Mouse (Mus musculus) left cerebral cortex, postnatal 10 days (tissue): ENCODE results near the gene Ticam1. TPM values are rescaled to one million over a fixed set of nuclear protein-coding genes. Genes with fewer than 3 reads are reported as not detected.

Experiments
- DNase-seq, 2 experiments: peaks; one replicate each; pipeline ENCODE4 v3.0.0; 2021 to 2022; ENCODE audit warnings: low spot score in 2 of 2, mixed read lengths in 1 of 2; ENCODE audit errors: extremely low spot score in 1 of 2
- intact Hi-C: fragments of 180-260 bp; cut with DNase I; formaldehyde crosslinking; loops from one replicate; pipeline ENCODE4 v1.15.1; 2025
- total RNA-seq, 2 experiments: library from RNA; stranded (reverse); gene quantifications; 2 replicates each; pipeline ENCODE4 v1.2.3; 2021

Ticam1 gene
- 1 to 10 TPM; 4.0 to 4.2 TPM for total RNA-seq

DNA sequence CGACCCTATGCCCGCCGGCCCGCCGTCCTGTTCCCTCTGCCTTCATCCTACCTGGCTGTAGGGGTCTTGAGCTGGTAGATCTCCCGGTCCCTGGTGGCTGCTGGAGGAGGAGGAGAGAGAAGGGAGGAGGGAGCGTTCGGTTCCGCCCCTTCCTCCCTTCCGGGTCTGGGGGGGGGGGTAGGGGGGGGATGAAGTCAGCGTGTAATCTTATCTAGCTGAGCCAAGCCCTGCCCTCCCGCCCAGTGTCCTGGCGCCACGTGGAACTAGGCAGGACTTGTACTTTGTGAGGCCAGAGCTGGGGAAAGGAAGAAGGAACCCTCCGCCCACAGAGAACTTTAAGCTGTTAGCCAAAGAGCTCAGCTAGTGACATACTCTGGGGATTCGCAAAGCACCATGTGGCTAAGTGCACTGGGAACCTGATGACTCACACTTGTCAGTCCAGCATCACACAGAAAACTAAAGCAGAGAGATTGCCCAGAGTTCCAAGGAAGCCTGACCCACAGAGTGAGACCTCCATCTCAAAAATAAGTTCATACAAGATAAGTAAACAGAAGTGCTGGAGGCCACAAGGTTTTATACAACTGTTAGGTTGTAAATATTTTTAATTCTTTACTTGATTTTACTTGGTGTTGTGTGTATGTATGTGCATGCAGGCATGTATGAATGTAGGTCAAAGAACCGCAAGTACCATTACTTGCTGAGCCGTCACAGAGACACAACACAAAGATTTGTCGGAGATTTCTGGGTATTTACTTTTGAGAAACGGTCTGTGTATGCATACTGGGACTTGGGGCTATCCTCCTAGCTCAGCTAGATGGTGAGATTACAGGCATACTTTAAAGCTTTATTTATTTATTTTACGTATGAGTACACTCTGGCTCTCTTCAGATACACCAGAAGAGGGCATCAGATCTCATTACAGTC is at the start of gene Ticam1:
Ticam1 (minus strand) TSS at position 144 of the 924 bp plus-strand sequence.
- intact Hi-C loops, result loop anchor here (5.0 kb wide), 1 partner anchor 70 kb away; no protein-coding TSS in a partner anchor
- DNase-seq, result peak; percentile 75 to 92

- peak; percentile 99 to 100 for DNase-seq
- intact Hi-C loops, result no loop called here
These were observed 49.0 kb upstream of the Ticam1 start, which contains the start of gene Kdm4b for GRCm38 (mm10) chr17:56325450-56326152. Gene Kdm4b (plus strand): TSS chr17:56326062.

GRCm38 (mm10) chr17:56324419-56324818 is 47.8 kb upstream of the Ticam1 start:
- intact Hi-C loops, result no loop called here
- no peak for DNase-seq

- DNase-seq, result no peak
- intact Hi-C loops, result no loop called here
These were observed 32.8 kb upstream of the Ticam1 start for GRCm38 (mm10) chr17:56309191-56309945.

- no peak for DNase-seq
- intact Hi-C loops, result no loop called here
These were observed 31.5 kb upstream of the Ticam1 start for GRCm38 (mm10) chr17:56308088-56308487.

DNA sequence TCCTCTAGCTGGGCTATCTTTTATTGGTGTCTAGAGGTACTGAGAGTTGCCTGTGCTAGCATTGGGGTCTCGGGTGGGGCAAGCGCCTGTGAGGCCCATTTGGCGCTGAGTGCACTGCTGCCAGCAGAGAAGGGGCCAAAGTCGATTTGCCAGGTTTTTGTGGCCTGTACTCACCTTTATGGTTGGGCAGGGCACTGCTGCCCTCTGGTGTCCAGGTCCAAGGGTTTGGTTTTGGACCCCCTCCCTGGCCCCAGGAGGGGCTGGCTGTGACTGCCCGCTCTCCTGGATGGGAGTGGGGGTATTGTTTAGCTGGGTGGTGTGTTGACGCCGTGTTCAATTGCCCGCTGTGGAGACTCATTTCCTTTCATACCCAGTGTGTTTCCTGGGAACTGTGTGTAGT is 29.2 kb upstream of the Ticam1 start:
- intact Hi-C loops, result no loop called here
- DNase-seq, result no peak

- intact Hi-C loops, result no loop called here
These were observed 28.6 kb upstream of the Ticam1 start for GRCm38 (mm10) chr17:56305156-56305555.

GRCm38 (mm10) chr17:56304718-56305117 is 28.1 kb upstream of the Ticam1 start:
- no peak for DNase-seq
- intact Hi-C loops, result no loop called here

More at GRCm38 (mm10) chr17:56305156-56305555, 28.6 kb upstream of the Ticam1 start:
- no peak for DNase-seq

DNA sequence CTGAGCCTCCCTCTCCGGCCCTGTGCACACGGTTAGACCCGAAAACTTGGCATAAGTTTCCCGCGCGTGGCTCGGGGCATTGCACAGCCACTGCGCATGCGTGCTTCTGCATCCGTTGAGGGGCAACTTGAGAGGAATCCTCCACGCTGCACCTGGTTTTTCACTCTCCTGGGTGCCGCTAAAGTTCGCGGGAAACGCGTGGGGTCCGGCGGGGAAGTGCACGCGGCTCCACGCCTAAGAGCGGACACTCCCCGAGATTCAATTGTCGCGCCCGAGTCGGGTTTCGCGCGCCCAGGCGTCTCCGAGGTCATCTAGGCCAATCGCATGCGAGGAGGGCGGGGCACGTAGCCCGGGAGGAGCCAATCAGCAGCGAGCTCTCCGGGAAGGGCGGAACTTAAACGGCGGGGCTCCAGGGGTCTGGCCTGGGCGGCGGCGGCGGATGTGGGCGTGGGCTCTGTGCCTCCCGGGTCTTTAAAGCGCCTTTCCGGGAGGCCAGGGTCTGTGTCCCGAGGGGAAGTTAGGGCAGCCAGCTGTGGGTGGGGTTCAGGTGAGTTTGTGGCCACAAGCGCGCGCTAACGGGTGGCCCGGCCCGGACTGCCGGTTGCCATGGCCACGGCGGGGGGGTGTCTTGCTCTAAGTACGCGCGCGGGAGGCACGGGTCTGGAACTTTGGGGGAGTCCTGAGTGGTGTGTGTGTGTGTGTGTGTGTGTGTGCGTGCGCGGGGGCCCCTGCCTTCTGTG is 27.4 kb upstream of the Ticam1 start:
- DNase-seq, result peak; percentile 90 to 97
- intact Hi-C loops, result no loop called here

- peak; percentile 11 to 84 for DNase-seq
- intact Hi-C loops, result no loop called here
These were observed 26.7 kb upstream of the Ticam1 start, which contains the start of gene Uhrf1 for GRCm38 (mm10) chr17:56303160-56303846. Gene Uhrf1 (plus strand): TSS chr17:56303321.

DNA sequence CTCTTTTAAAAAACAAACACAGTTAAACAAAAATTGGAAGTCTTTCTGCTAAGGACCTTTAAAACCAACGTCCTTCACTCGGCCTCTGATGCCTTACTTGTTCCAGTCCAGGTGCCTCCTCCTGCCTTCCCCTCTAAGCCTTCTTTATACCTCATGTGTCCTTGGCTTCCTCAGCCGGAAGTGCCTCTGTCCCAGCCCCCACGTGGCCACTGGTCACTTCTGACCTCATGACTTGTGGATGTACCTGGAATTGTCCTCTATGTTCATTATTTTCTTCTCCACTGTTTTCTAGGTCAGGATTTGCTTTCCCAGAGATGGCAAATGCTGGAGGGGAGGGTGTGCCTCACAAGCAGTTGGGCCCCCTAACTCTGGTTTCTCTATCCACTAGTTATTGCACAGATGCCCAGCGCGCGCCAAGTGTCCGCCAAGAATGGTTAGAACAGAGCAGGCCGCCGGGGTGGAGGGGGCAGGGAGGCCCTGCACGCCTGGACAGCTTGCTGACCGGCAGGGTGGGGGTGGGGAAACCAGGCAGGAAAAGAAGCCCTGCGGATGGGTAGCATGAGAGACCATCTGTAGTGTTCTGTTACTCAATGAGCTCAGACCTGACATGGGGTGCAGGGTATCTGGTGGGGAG is 25.9 kb upstream of the Ticam1 start:
- no peak for DNase-seq
- intact Hi-C loops, result no loop called here

- DNase-seq, result no peak
These were observed 23.6 kb upstream of the Ticam1 start, which contains the start of gene Arrdc5 for GRCm38 (mm10) chr17:56300186-56300585. Gene Arrdc5 (minus strand): TSS chr17:56300286.

DNA sequence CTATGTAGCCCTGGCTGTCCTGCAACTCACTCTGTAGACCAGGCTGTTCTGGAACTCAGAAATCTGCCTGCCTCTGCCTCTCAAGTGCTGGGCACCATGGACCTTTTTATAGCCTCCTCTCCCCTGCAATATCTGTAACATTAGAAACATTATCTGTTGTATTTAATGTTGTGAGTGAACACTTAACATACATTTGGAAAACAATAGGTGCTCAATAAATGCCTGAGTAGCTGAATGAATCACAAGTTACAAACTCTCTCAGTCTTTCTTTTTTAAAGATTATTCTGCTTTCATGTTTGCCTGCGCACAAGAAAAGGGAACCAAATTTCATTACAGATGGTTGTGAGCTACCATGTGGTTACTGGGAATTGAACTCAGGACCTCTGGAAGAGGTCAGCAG is 21.7 kb upstream of the Ticam1 start:
- no peak for DNase-seq
- intact Hi-C loops, result no loop called here

More at GRCm38 (mm10) chr17:56300186-56300585, 23.6 kb upstream of the Ticam1 start, which contains the start of gene Arrdc5:
- intact Hi-C loops, result no loop called here

- intact Hi-C loops, result no loop called here
- no peak for DNase-seq
These were observed 19.6 kb upstream of the Ticam1 start for GRCm38 (mm10) chr17:56296201-56296600.

GRCm38 (mm10) chr17:56294241-56294640 is 17.7 kb upstream of the Ticam1 start:
- intact Hi-C loops, result no loop called here
- DNase-seq, result peak in 1 of 2 experiments; percentile 60

DNA sequence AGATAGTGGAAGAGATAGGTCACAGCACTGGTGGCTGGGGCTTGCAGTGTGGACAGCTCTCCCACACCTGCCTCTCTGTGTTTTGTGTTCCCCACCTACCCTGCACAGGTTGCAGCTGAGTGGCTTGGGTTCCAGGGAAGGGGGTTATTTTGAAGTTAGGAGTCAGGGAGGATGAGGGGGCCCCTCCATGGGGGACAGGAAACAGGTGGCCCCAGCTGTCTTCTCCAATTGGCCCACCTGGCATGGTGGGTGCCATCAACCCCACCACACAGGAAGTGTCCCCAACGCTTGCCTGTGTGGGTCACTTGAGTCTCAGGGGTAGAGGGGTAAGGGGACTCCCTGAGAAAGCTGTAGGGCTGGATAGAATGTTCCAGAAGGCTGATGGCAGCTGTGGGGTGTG is 16.7 kb upstream of the Ticam1 start:
- no peak for DNase-seq
- intact Hi-C loops, result no loop called here

DNA sequence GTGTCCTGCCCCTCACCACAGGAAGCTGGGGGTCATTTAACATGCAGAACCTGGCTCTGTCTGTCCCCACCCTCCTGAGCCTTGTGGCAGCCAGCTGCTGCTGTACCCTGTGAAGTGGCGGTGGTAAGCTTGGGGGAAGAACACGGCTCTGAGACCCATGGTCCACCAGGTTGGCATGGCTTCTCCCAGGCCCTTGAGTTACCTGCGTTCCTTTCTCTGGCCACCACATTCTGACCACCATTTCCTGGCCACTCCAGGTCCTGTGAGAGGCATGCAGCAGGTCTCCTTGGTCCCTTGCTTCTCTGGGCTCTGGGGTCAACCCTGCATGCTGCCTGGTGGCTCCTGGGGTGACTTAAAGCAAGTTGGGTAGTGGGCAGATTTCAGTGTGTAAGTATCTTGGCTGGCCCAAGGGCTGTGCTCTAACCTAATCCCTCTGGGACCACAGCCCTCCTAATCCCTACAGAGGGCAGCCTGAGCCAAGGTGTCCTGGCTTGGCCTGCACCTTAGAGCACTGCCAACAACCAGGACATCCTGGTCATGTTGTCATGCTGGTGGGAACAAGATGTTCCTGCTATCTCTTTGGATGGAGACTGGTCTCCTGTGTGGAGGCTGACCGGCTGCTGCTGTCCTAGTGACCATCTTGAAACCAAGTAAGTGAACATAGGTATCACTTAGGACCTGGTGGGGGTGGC is 16.1 kb upstream of the Ticam1 start, which contains the start of gene Plin3:
Plin3 (minus strand) TSS at position 343 of the 692 bp plus-strand sequence.
- DNase-seq, result no peak
- intact Hi-C loops, result no loop called here
